Mouse (Mus musculus) MEL (cell line): ENCODE measurements at regions not wholly inside any gene's neighbourhood (a gene's known extent, or its start where the extent isn't known, plus 50 kb on each side); places are given as distances from the start of the nearest gene placed in this dataset.

Source experiments
- DNase-seq: peaks from one replicate; pipeline ENCODE4 v3.0.0; 2011; ENCODE audit warnings: low read depth, low spot score
- H3K27ac ChIP-seq: 2 replicates; pipeline ENCODE4 v1.5.1; 2012; ENCODE audit warnings: low read depth, mild to moderate bottlenecking, control low read depth, low read length, moderate library complexity; ENCODE audit not compliant: control insufficient read depth
- H3K27me3 ChIP-seq, 2 experiments: fragments of 150-350 bp in 1 of 2; sonication (generic) in 1 of 2; 2 replicates each; pipeline ENCODE4 v1.6.1; 2012; ENCODE audit warnings: low read length in 2 of 2, mild to moderate bottlenecking in 2 of 2, improper control_type of control experiment in 1 of 2, moderate library complexity in 1 of 2; ENCODE audit not compliant: insufficient read depth in 2 of 2, control insufficient read depth in 1 of 2
- H3K36me3 ChIP-seq, 2 experiments: 2 replicates each; pipeline ENCODE4 v1.6.1; 2012 to 2014; ENCODE audit warnings: low read length in 2 of 2, improper control_type of control experiment in 1 of 2, inconsistent platforms in 1 of 2, mild to moderate bottlenecking in 1 of 2; ENCODE audit not compliant: insufficient read depth in 2 of 2, control insufficient read depth in 1 of 2
- H3K4me1 ChIP-seq, 2 experiments: fragments of 150-350 bp in 1 of 2; sonication (generic) in 1 of 2; 2 replicates each; pipeline ENCODE4 v1.6.1; 2012; ENCODE audit warnings: low read length in 2 of 2, improper control_type of control experiment in 1 of 2, mild to moderate bottlenecking in 1 of 2; ENCODE audit not compliant: insufficient read depth in 2 of 2, control insufficient read depth in 1 of 2
- H3K4me3 ChIP-seq, 2 experiments: fragments of 150-350 bp in 1 of 2; sonication (generic) in 1 of 2; 2 replicates each; pipeline ENCODE4 v1.5.1; 2012; ENCODE audit warnings: low read depth in 2 of 2, low read length in 2 of 2, mild to moderate bottlenecking in 2 of 2, moderate library complexity in 2 of 2, control low read depth in 1 of 2, improper control_type of control experiment in 1 of 2; ENCODE audit not compliant: control insufficient read depth in 1 of 2, insufficient read depth in 1 of 2
- H3K79me2 ChIP-seq: 2 replicates; pipeline ENCODE4 v1.6.1; 2012; ENCODE audit warnings: mild to moderate bottlenecking, low read length, moderate library complexity; ENCODE audit not compliant: control insufficient read depth, poor library complexity, insufficient read depth
- H3K9ac ChIP-seq: 2 replicates; pipeline ENCODE4 v1.6.1; 2012; ENCODE audit warnings: low read depth, mild to moderate bottlenecking, control low read depth, low read length, moderate library complexity; ENCODE audit not compliant: control insufficient read depth, poor library complexity, severe bottlenecking
- H3K9me3 ChIP-seq: fragments of 150-350 bp; sonication (generic); replicated peaks from 2 replicates; pipeline ENCODE4 v1.6.1; 2012; ENCODE audit warnings: mild to moderate bottlenecking, low read length, improper control_type of control experiment, moderate library complexity; ENCODE audit not compliant: insufficient read depth
- EP300 ChIP-seq, 2 experiments: IDR thresholded peaks; 2 replicates each; pipeline ENCODE4 v1.6.1; 2011; ENCODE audit warnings: improper control_type of control experiment in 2 of 2, low read length in 2 of 2, low read depth in 1 of 2, mild to moderate bottlenecking in 1 of 2
- KAT2A ChIP-seq: conservative IDR thresholded peaks from 2 replicates; pipeline ENCODE4 v1.6.1; 2012; ENCODE audit warnings: low read depth, low read length, improper control_type of control experiment, inconsistent platforms
- MAX ChIP-seq: IDR thresholded peaks from 2 replicates; pipeline ENCODE4 v1.6.1; 2011; ENCODE audit warnings: low read length, improper control_type of control experiment
- MXI1 ChIP-seq: IDR thresholded peaks from 2 replicates; pipeline ENCODE4 v1.6.1; 2011; ENCODE audit warnings: mild to moderate bottlenecking, low read depth, low read length, improper control_type of control experiment
- MYC ChIP-seq: IDR thresholded peaks from 2 replicates; pipeline ENCODE4 v1.6.1; 2011; ENCODE audit warnings: low read depth, mild to moderate bottlenecking, low read length, improper control_type of control experiment, moderate library complexity
- POLR2A ChIP-seq, 2 experiments: IDR thresholded peaks; 2 replicates each; pipeline ENCODE4 v1.6.1; 2011 to 2012; ENCODE audit warnings: low read length in 2 of 2, mild to moderate bottlenecking in 2 of 2, control low read depth in 1 of 2, improper control_type of control experiment in 1 of 2, low read depth in 1 of 2, moderate library complexity in 1 of 2; ENCODE audit not compliant: control insufficient read depth in 1 of 2, insufficient read depth in 1 of 2, poor library complexity in 1 of 2
- POLR2AphosphoS2 ChIP-seq: IDR thresholded peaks from 2 replicates; pipeline ENCODE4 v1.6.1; 2011; ENCODE audit warnings: low read length, improper control_type of control experiment
- RAD21 ChIP-seq: IDR thresholded peaks from 2 replicates; pipeline ENCODE4 v1.6.1; 2011; ENCODE audit warnings: mild to moderate bottlenecking, low read depth, low read length, improper control_type of control experiment
- SIN3A ChIP-seq: IDR thresholded peaks from 2 replicates; pipeline ENCODE4 v1.6.1; 2012; ENCODE audit warnings: low read length, improper control_type of control experiment, inconsistent platforms
- SMC3 ChIP-seq: IDR thresholded peaks from 2 replicates; pipeline ENCODE4 v1.6.1; 2011; ENCODE audit warnings: low read depth, low read length, improper control_type of control experiment
- TCF12 ChIP-seq: IDR thresholded peaks from 2 replicates; pipeline ENCODE4 v1.6.1; 2014; ENCODE audit warnings: low read depth, mild to moderate bottlenecking, inconsistent platforms, low read length, improper control_type of control experiment, moderate library complexity
- USF1 ChIP-seq: IDR thresholded peaks from 2 replicates; pipeline ENCODE4 v1.6.1; 2014; ENCODE audit warnings: low read depth, mild to moderate bottlenecking, inconsistent platforms, low read length, improper control_type of control experiment, moderate library complexity
- ZC3H11A ChIP-seq: IDR thresholded peaks from 2 replicates; pipeline ENCODE4 v1.6.1; 2012; ENCODE audit warnings: low read depth, mild to moderate bottlenecking, inconsistent platforms, low read length, improper control_type of control experiment
- ZKSCAN1 ChIP-seq: IDR thresholded peaks from 2 replicates; pipeline ENCODE4 v1.6.1; 2012; ENCODE audit warnings: low read depth, mild to moderate bottlenecking, inconsistent platforms, low read length, improper control_type of control experiment, moderate library complexity
- ZMIZ1 ChIP-seq: IDR thresholded peaks from 2 replicates; pipeline ENCODE4 v1.6.1; 2012; ENCODE audit warnings: low read depth, mild to moderate bottlenecking, inconsistent platforms, low read length, improper control_type of control experiment, moderate library complexity
- ZNF384 ChIP-seq: IDR thresholded peaks from 2 replicates; pipeline ENCODE4 v1.6.1; 2012; ENCODE audit warnings: low read depth, mild to moderate bottlenecking, inconsistent platforms, low read length, improper control_type of control experiment

DNA sequence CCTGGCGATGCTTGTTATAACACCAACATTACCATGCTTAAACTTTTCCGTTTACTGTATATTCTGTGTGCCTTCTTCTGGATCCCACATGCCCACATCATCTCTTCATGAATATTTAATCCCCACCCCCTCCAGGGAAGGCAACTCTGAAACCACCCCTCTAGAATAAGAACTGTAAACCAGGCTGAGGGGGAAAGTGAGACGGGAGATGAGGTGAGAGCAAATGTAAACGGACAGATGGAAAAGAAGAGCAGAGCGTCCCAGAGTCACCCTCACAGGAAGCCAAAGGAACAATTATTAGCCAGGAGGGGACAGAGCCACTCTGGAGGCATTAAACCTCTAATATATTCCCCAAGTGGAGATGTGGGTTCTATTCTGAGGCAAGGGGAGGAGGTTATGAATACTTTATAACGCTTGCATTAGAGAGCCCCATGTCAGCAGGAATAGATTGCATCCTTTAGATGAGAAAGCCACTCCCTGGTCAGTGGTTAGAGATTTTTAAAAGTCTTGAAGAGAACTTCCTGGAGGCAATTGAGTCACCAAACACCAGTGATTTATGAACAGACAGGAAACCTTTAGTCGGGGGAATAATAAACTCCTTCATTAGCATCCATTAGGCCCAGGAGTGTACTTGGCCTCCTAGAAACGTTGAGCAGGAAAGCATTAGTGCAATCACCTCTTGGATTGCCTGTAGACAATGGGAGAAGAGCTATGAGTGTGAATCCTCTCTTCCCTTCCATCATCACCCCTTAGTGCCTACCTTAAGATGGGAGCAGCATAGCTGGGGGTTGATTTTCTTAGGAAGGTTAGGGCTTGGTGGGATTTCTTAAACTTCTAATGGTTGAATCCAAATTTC is 220.1 kb downstream of the Elavl2 start:
- DNase-seq = no peak
- no peaks in the 10 kb centered on the region for H3K27me3 ChIP-seq
- no peaks in the 10 kb centered on the region for H3K36me3 ChIP-seq
- H3K4me3 ChIP-seq = no peak overlapping the region
- no peak overlapping the region for H3K27ac ChIP-seq
- no peaks in the 10 kb centered on the region for H3K4me1 ChIP-seq
- no peaks in the 10 kb centered on the region for H3K9me3 ChIP-seq
- no peaks in the 10 kb centered on the region for H3K79me2 ChIP-seq
- H3K9ac ChIP-seq = no peak overlapping the region
- TF ChIP-seq SIN3A (no peak), POLR2A (IDR thresholded peaks at IDR 0.05; ENCODE audit: control insufficient read depth in 1 of 2, insufficient read depth in 1 of 2, low read depth in 1 of 2, low read length in 2 of 2, poor library complexity in 1 of 2) (no peak), ZNF384 (no peak), MXI1 (no peak), USF1 (no peak), MAX (no peak), RAD21 (no peak), KAT2A (no peak), MYC (no peak)
- TF ChIP-seq, all 39 proteins: peak for 0

DNA sequence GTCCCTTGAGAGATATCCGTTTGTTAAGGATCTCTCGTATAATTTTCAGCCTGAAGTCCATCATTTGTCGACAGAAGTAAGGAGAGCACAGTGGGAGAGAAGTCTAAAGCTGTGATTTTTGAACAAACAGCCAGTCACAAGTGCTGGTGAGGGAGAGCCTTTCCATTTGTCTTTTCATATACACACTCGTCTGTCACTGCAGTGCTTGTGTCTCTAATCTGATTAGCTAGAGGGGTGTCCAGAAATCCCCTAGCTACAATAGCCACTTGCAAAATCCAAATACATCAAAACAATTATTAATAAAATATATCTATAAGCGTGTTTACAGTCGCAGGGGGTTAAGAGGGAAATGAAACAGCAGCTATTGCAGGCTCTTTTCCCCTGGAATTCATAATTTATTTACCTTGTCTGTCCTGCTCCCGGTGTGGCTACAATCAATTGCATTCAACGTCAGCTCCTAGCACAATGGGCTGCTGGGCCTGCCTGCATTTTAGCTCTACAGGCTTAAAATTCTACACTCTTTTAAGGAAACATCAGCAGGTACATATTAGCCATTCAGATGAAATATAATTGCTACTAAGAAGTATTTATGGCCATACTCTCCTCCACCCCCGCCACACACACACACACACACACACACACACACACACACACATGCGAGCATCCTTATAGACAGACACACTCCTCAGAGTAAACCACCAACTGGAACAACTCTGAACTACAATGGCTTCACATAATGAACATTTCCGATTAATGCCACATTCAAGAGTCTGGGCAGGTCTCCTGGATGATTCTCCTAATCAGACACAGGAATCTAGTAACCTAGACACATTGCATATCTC is 236.1 kb downstream of the Elavl2 start:
- H3K27me3 ChIP-seq = no peaks in the 10 kb centered on the region
- H3K9ac ChIP-seq = no peak overlapping the region
- no peak for TF ChIP-seq MYC
- no peak for TF ChIP-seq ZNF384
- no peak for TF ChIP-seq ZMIZ1
- no peak for TF ChIP-seq SIN3A
- TF ChIP-seq POLR2AphosphoS2 = no peak
- no peak for TF ChIP-seq TCF12
- TF ChIP-seq RAD21 = no peak
- TF ChIP-seq ZKSCAN1 = no peak
- no peak for TF ChIP-seq MAX
- no peak for TF ChIP-seq ZC3H11A
- TF ChIP-seq SMC3 = no peak
- TF ChIP-seq KAT2A = no peak
- TF ChIP-seq EP300 (IDR thresholded peaks at IDR 0.05; ENCODE audit: low read depth in 1 of 2, low read length in 2 of 2) = no peak
- no peaks in the 10 kb centered on the region for H3K9me3 ChIP-seq
- H3K36me3 ChIP-seq = no peaks in the 10 kb centered on the region
- no peak overlapping the region for H3K4me3 ChIP-seq
- no peak for DNase-seq
- H3K79me2 ChIP-seq = no peaks in the 10 kb centered on the region
- H3K27ac ChIP-seq = no peak overlapping the region
- no peaks in the 10 kb centered on the region for H3K4me1 ChIP-seq
